Mouse (Mus musculus) liver, embryonic 14.5 days (tissue): ENCODE data around the gene Gprc5c.

Experiments
- CTCF ChIP-seq: IDR thresholded peaks from 2 replicates; pipeline ENCODE4 v1.5.1; 2016; ENCODE audit warnings: antibody characterized with exemption, low read depth, control low read depth
- EP300 ChIP-seq: IDR thresholded peaks from 2 replicates; pipeline ENCODE4 v1.6.1; 2016; ENCODE audit warnings: antibody characterized with exemption, low read depth

DNA sequence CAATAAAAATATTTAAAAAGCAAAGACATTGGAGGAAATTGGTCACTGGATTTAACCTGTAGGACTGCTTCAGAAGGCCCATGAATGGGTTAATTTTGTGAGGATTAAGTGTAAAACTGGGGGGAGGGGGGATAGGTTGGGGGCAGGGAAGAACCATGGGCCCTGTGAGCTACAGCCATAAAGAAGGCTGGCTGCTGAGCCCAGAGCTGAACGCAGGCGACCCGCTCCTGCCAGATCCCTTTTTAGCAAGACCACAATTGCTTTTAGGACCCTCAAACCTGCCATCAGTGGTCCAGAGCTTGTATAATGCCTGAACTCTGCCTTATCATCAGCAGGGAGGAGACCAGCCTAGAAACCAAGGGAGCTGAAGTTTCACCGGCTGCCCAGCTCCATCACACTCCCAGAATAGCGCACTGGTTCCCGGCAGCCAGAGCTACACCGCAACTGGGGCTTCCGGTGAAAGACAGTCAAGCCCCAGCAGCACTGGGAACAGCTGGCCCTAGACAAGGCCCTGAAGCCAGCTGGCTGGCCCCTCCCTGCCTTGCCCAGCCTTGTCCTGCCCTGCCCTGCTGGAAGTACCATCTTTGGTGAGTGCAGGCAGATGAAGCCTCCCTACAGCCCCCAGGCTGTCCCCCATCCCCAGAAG, 7.0 kb upstream of the Gprc5c start:
- TF ChIP-seq EP300 = no peak
- TF ChIP-seq CTCF = no peak
